Mouse (Mus musculus): ENCODE results near the gene Zkscan16. TPM values are rescaled to one million over a fixed set of nuclear protein-coding genes. Genes with fewer than 3 reads are reported as not detected.

Gene Zkscan16
- polyA plus RNA-seq (2015; fragmentation: Nextera tagmentation; extraction: Ambion mirVana): 0.62 and 0.84 TPM in 2 replicates

GRCm38 (mm10) chr4:58943420-58944205, at the start of gene Zkscan16:
TSS of gene Zkscan16 (plus strand) at chr4:58943628.
- Histone ChIP-seq H3K9ac (ENCODE audit: low read length) (peak within 1 kb of the TSS; percentile 77), H3K27ac (ENCODE audit: low read length) (no peak within 1 kb of the TSS), H3K4me2 (ENCODE audit: low read depth, low read length) (peak within 1 kb of the TSS; percentile 88), H3K9me3 (replicated peaks; ENCODE audit: control insufficient read depth, low read length) (no peaks in the 10 kb centered on the region), H3K4me1 (ENCODE audit: control insufficient read depth, insufficient read depth, low read length) (no peaks in the 10 kb centered on the region; the same call in 1 of the 2 replicates), H3K27me3 (ENCODE audit: control insufficient read depth, insufficient read depth, low read length) (no peaks in the 10 kb centered on the region), H3K36me3 (ENCODE audit: control insufficient read depth, insufficient read depth, low read length) (no peaks in the 10 kb centered on the region), H3K4me3 (replicated peaks; ENCODE audit: low read length) (peak within 1 kb of the TSS; percentile 77)
- peak; percentile 73; the same call in 1 of the 2 replicates for ATAC-seq (ENCODE audit: insufficient read depth, low FRiP score)
- under 1% methylated on average over 50 of the region's 50 CpGs for WGBS

- Histone ChIP-seq H3K27me3 (ENCODE audit: control insufficient read depth, insufficient read depth, low read length) (no peaks in the 10 kb centered on the region), H3K36me3 (ENCODE audit: control insufficient read depth, insufficient read depth, low read length) (no peaks in the 10 kb centered on the region)
- ATAC-seq (ENCODE audit: insufficient read depth, low FRiP score): no peak
Observed at GRCm38 (mm10) chr4:58894399-58894798, 49.0 kb upstream of the Zkscan16 start.

GRCm38 (mm10) chr4:58897436-58897835, 46.0 kb upstream of the Zkscan16 start:
- no peak for ATAC-seq (ENCODE audit: insufficient read depth, low FRiP score)
- Histone ChIP-seq H3K4me1 (ENCODE audit: control insufficient read depth, insufficient read depth, low read length) (0 out of 2 replicates have a peak, but pooled peaks cover 5% of the 10 kb centered on the region), H3K9me3 (replicated peaks; ENCODE audit: control insufficient read depth, low read length) (no peaks in the 10 kb centered on the region), H3K27me3 (ENCODE audit: control insufficient read depth, insufficient read depth, low read length) (no peaks in the 10 kb centered on the region), H3K4me3 (replicated peaks; ENCODE audit: low read length) (no peak overlapping the region), H3K36me3 (ENCODE audit: control insufficient read depth, insufficient read depth, low read length) (no peaks in the 10 kb centered on the region), H3K4me2 (ENCODE audit: low read depth, low read length) (no peak overlapping the region), H3K27ac (ENCODE audit: low read length) (no peak overlapping the region), H3K9ac (ENCODE audit: low read length) (no peak overlapping the region)
- 61% methylated on average over 4 of the region's 4 CpGs for WGBS

More at GRCm38 (mm10) chr4:58894399-58894798, 49.0 kb upstream of the Zkscan16 start:
- Histone ChIP-seq H3K4me2 (ENCODE audit: low read depth, low read length) (no peak overlapping the region), H3K4me3 (replicated peaks; ENCODE audit: low read length) (no peak overlapping the region), H3K27ac (ENCODE audit: low read length) (no peak overlapping the region), H3K4me1 (ENCODE audit: control insufficient read depth, insufficient read depth, low read length) (0 out of 2 replicates have a peak, but pooled peaks cover 5% of the 10 kb centered on the region), H3K9ac (ENCODE audit: low read length) (no peak overlapping the region), H3K9me3 (replicated peaks; ENCODE audit: control insufficient read depth, low read length) (no peaks in the 10 kb centered on the region)
- WGBS: 86% methylated on average over 7 of the region's 7 CpGs

GRCm38 (mm10) chr4:58898318-58898717, 45.1 kb upstream of the Zkscan16 start:
- H3K27me3 ChIP-seq (ENCODE audit: control insufficient read depth, insufficient read depth, low read length): no peaks in the 10 kb centered on the region
- no peak overlapping the region for H3K4me3 ChIP-seq (replicated peaks; ENCODE audit: low read length)
- no peaks in the 10 kb centered on the region for H3K9me3 ChIP-seq (replicated peaks; ENCODE audit: control insufficient read depth, low read length)
- no peaks in the 10 kb centered on the region for H3K36me3 ChIP-seq (ENCODE audit: control insufficient read depth, insufficient read depth, low read length)
- H3K4me1 ChIP-seq (ENCODE audit: control insufficient read depth, insufficient read depth, low read length): 0 out of 2 replicates have a peak, but pooled peaks cover 5% of the 10 kb centered on the region
- no peak overlapping the region for H3K9ac ChIP-seq (ENCODE audit: low read length)
- H3K4me2 ChIP-seq (ENCODE audit: low read depth, low read length): no peak overlapping the region
- no peak overlapping the region for H3K27ac ChIP-seq (ENCODE audit: low read length)
- ATAC-seq (ENCODE audit: insufficient read depth, low FRiP score): no peak

GRCm38 (mm10) chr4:58907453-58907852, 36.0 kb upstream of the Zkscan16 start:
- H3K36me3 ChIP-seq (ENCODE audit: control insufficient read depth, insufficient read depth, low read length): no peaks in the 10 kb centered on the region
- ATAC-seq (ENCODE audit: insufficient read depth, low FRiP score): no peak
- no peaks in the 10 kb centered on the region for H3K27me3 ChIP-seq (ENCODE audit: control insufficient read depth, insufficient read depth, low read length)
- no peak overlapping the region for H3K4me2 ChIP-seq (ENCODE audit: low read depth, low read length)
- H3K4me3 ChIP-seq (replicated peaks; ENCODE audit: low read length): no peak overlapping the region
- 74% methylated on average over 1 of the region's 1 CpGs for WGBS
- H3K4me1 ChIP-seq (ENCODE audit: control insufficient read depth, insufficient read depth, low read length): peaks cover 9% of the 10 kb centered on the region
- no peaks in the 10 kb centered on the region for H3K9me3 ChIP-seq (replicated peaks; ENCODE audit: control insufficient read depth, low read length)
- no peak overlapping the region for H3K27ac ChIP-seq (ENCODE audit: low read length)
- H3K9ac ChIP-seq (ENCODE audit: low read length): no peak overlapping the region

GRCm38 (mm10) chr4:58910175-58911068, 33.0 kb upstream of the Zkscan16 start:
- H3K36me3 ChIP-seq (ENCODE audit: control insufficient read depth, insufficient read depth, low read length): no peaks in the 10 kb centered on the region
- peak overlapping the region; percentile 77 for H3K4me2 ChIP-seq (ENCODE audit: low read depth, low read length)
- peak overlapping the region; percentile 86 for H3K4me3 ChIP-seq (replicated peaks; ENCODE audit: low read length)
- no peak overlapping the region for H3K27ac ChIP-seq (ENCODE audit: low read length)
- H3K9me3 ChIP-seq (replicated peaks; ENCODE audit: control insufficient read depth, low read length): no peaks in the 10 kb centered on the region
- ATAC-seq (ENCODE audit: insufficient read depth, low FRiP score): no peak
- H3K9ac ChIP-seq (ENCODE audit: low read length): peak overlapping the region; percentile 99
- WGBS: 36% methylated on average over 16 of the region's 16 CpGs
- H3K27me3 ChIP-seq (ENCODE audit: control insufficient read depth, insufficient read depth, low read length): no peaks in the 10 kb centered on the region
- H3K4me1 ChIP-seq (ENCODE audit: control insufficient read depth, insufficient read depth, low read length): peaks cover 10% of the 10 kb centered on the region

- H3K27ac ChIP-seq (ENCODE audit: low read length): peak overlapping the region; percentile 98
- no peaks in the 10 kb centered on the region for H3K27me3 ChIP-seq (ENCODE audit: control insufficient read depth, insufficient read depth, low read length)
- peak overlapping the region; percentile 86 for H3K4me3 ChIP-seq (replicated peaks; ENCODE audit: low read length)
- peaks cover 10% of the 10 kb centered on the region for H3K4me1 ChIP-seq (ENCODE audit: control insufficient read depth, insufficient read depth, low read length)
- ATAC-seq (ENCODE audit: insufficient read depth, low FRiP score): peak; percentile 51
- under 1% methylated on average over 56 of the region's 56 CpGs for WGBS
- peak overlapping the region; percentile 77 for H3K4me2 ChIP-seq (ENCODE audit: low read depth, low read length)
- no peaks in the 10 kb centered on the region for H3K36me3 ChIP-seq (ENCODE audit: control insufficient read depth, insufficient read depth, low read length)
- no peaks in the 10 kb centered on the region for H3K9me3 ChIP-seq (replicated peaks; ENCODE audit: control insufficient read depth, low read length)
- peak overlapping the region; percentile 99 for H3K9ac ChIP-seq (ENCODE audit: low read length)
Observed at GRCm38 (mm10) chr4:58911069-58911830, 32.2 kb upstream of the Zkscan16 start.

GRCm38 (mm10) chr4:58911831-58912628, 31.4 kb upstream of the Zkscan16 start:
- under 1% methylated on average over 100 of the region's 126 CpGs for WGBS
- H3K27me3 ChIP-seq (ENCODE audit: control insufficient read depth, insufficient read depth, low read length): no peaks in the 10 kb centered on the region

More at GRCm38 (mm10) chr4:58911831-58912628, 31.4 kb upstream of the Zkscan16 start:
- H3K9me3 ChIP-seq (replicated peaks; ENCODE audit: control insufficient read depth, low read length): no peaks in the 10 kb centered on the region
- H3K27ac ChIP-seq (ENCODE audit: low read length): peak overlapping the region; percentile 98
- peak overlapping the region; percentile 86 for H3K4me3 ChIP-seq (replicated peaks; ENCODE audit: low read length)
- H3K36me3 ChIP-seq (ENCODE audit: control insufficient read depth, insufficient read depth, low read length): no peaks in the 10 kb centered on the region
- ATAC-seq (ENCODE audit: insufficient read depth, low FRiP score): peak; percentile 77
- peak overlapping the region; percentile 99 for H3K9ac ChIP-seq (ENCODE audit: low read length)
- H3K4me2 ChIP-seq (ENCODE audit: low read depth, low read length): peak overlapping the region; percentile 77
- H3K4me1 ChIP-seq (ENCODE audit: control insufficient read depth, insufficient read depth, low read length): peaks cover 10% of the 10 kb centered on the region
